Comparison of ENCODE assay signal across 26 mouse cellular contexts in genomic region chr9:70134716-70135115, GRCm38 (mm10). TPM values are rescaled to one million over a fixed set of nuclear protein-coding genes. Genes with fewer than 3 reads are reported as not detected.
DNase-seq lines count a peak whose midpoint lies in the region; ATAC-seq and TF ChIP-seq lines count a peak whose summit lies in the region.
"Had no signal": no experiment of that assay in that cellular context is flagged by ENCODE, and none has a peak within 500 bp of the region (broad histone marks: within the 10 kb centered on the region; RNA-seq: fewer than 3 reads in every experiment).

No protein-coding gene starts in this region.

- TF ChIP-seq CTCF in liver, adult 2 months (IDR thresholded peaks at IDR 0.05; ENCODE audit: low read depth, low read length): no peak

- H3K4me3 ChIP-seq in liver, adult 2 months (ENCODE audit: insufficient read depth, low read depth, low read length): no peak overlapping the region
- H3K4me3 ChIP-seq: forebrain, embryonic 10.5 days; forebrain, embryonic 13.5 days; heart, adult 2 months; heart, embryonic 10.5 days; heart, embryonic 13.5 days had no signal

- no peak for TF ChIP-seq POLR2A in liver, adult 2 months (IDR thresholded peaks at IDR 0.05; ENCODE audit: extremely low read depth, insufficient read depth, low read length)

- H3K27me3 ChIP-seq in liver, adult 2 months (ENCODE audit: control insufficient read depth, insufficient read depth, low read length): no peaks in the 10 kb centered on the region
- H3K27me3 ChIP-seq: forebrain, embryonic 13.5 days; heart, embryonic 13.5 days had no signal

- no peak for ATAC-seq in megakaryocyte progenitor cell, adult 5-6 weeks (replicated peaks; ENCODE audit: poor library complexity)
- ATAC-seq: forebrain, embryonic 13.5 days; forebrain, embryonic 16.5 days; hindbrain, postnatal 0 days; inflammation-experienced regulatory T-cells, adult 6 months had no signal

- WGBS in liver, adult 2 months: 31% methylated on average over 5 of the region's 5 CpGs

- peak; percentile 62 for DNase-seq in adrenal gland, adult 2 months
- no peak for DNase-seq in adrenal gland, adult 8-10 months
- DNase-seq in liver, adult 2 months (ENCODE audit: extremely low read depth, low read depth, low spot score): no peak
- no peak for DNase-seq in liver
- peak; percentile 31 for DNase-seq in adrenal gland, postnatal 10 days
- DNase-seq in adrenal gland, postnatal 36 days: peak; percentile 58 to 61
- DNase-seq: B cell, adult 2 months; cerebellum, adult 18-20 months; cerebellum, adult 9-10 months; cerebellum, postnatal 14 days; gastrocnemius, postnatal 10 days; gastrocnemius, postnatal 36 days; heart, adult 2 months; heart, postnatal 14 days; heart, postnatal 4 days had no signal

- peak overlapping the region; percentile 2 for H3K27ac ChIP-seq in liver, adult 2 months (replicated peaks; ENCODE audit: insufficient read depth, low read depth, low read length)
- H3K27ac ChIP-seq: forebrain, embryonic 10.5 days; forebrain, embryonic 13.5 days; heart, adult 2 months; heart, embryonic 10.5 days; heart, embryonic 13.5 days; hindbrain, embryonic 14.5 days; hindbrain, postnatal 0 days had no signal

- H3K79me2 ChIP-seq in liver, adult 2 months (ENCODE audit: control insufficient read depth, insufficient read depth, low read length): no peaks in the 10 kb centered on the region

- H3K9ac ChIP-seq in liver, adult 2 months (ENCODE audit: low read depth, low read length): no peak overlapping the region
- H3K9ac ChIP-seq: forebrain, embryonic 13.5 days; heart, embryonic 13.5 days; hindbrain, embryonic 14.5 days had no signal

- peaks cover 18% of the 10 kb centered on the region for H3K4me1 ChIP-seq in liver, adult 2 months (ENCODE audit: control insufficient read depth, insufficient read depth, low read length)
- H3K4me1 ChIP-seq: forebrain, embryonic 13.5 days had no signal

- H3K36me3 ChIP-seq in liver, adult 2 months (ENCODE audit: control insufficient read depth, insufficient read depth, low read length): no peaks in the 10 kb centered on the region
- H3K36me3 ChIP-seq: forebrain, embryonic 10.5 days; heart, embryonic 10.5 days; heart, embryonic 13.5 days had no signal

RNA-seq across cellular contexts. Expression of gene Fam81a, which starts 7.6 kb away (rescaled TPM):
- 1 to 10 TPM; 2.0 to 4.3 TPM for total RNA-seq in adrenal gland, adult 2 months (2021)
- 0.30 and 0.48 TPM in 2 replicates for polyA plus RNA-seq in adrenal gland, adult 2 months (2012; rRNA removed)
- total RNA-seq in adrenal gland, adult 8-10 months (2022): 1 to 10 TPM; 2.1 to 2.9 (median 2.5) TPM
- total RNA-seq in liver, adult 2 months (2014; rRNA removed): 2.5 and 2.6 TPM in 2 replicates
- 0.44 and 0.57 TPM in 2 replicates for polyA plus RNA-seq in liver, adult 2 months (2012; rRNA removed)
- 1 to 10 TPM; 3.2 to 3.7 TPM for total RNA-seq in adrenal gland, postnatal 10 days (2021)
- 1 to 10 TPM; 2.8 to 3.1 TPM for total RNA-seq in adrenal gland, postnatal 36 days (2021)
- total RNA-seq in megakaryocyte progenitor cell, adult 5-6 weeks (2015): not detected in 2 replicates
- not detected in 2 replicates for total RNA-seq in megakaryocyte progenitor cell, adult 5-6 weeks (2017)
- total RNA-seq: granulocyte monocyte progenitor cell, adult 5-6 weeks; MEL had no signal

Comparison
In these comparisons a context has a peak if more than half of its experiments do, and no peak if none do; other contexts are left out.
1. DNase-seq: peak in adrenal gland, adult 2 months (single experiment), adrenal gland, postnatal 10 days (single experiment) and adrenal gland, postnatal 36 days (2 of 2); none in adrenal gland, adult 8-10 months (single experiment), liver, adult 2 months (single experiment) and liver (single experiment).